Mouse (Mus musculus): ENCODE data around the gene Arl16. TPM values are rescaled to one million over a fixed set of nuclear protein-coding genes. Genes with fewer than 3 reads are reported as not detected.

The Arl16 gene
- polyA plus RNA-seq, 1 experiment from 2014 or later = 63.6 TPM

GRCm38 (mm10) chr11:120501701-120502100 lies 34.3 kb upstream of the Arl16 start:
- ATAC-seq (ENCODE audit: insufficient number of reproducible peaks, insufficient read depth, low FRiP score, low TSS enrichment, low read depth) = no peak

GRCm38 (mm10) chr11:120501018-120501417 lies 33.6 kb upstream of the Arl16 start:
- Histone ChIP-seq H3K36me3 (peaks cover 33% of the 10 kb centered on the region), H3K4me3 (no peak overlapping the region), H3K9ac (no peak overlapping the region), H3K4me1 (peaks cover 6% of the 10 kb centered on the region; the same call in 1 of the 2 replicates), H3K27ac (no peak overlapping the region), H3K9me3 (no peaks in the 10 kb centered on the region), H3K4me2 (no peak overlapping the region), H3K27me3 (no peaks in the 10 kb centered on the region)
- ATAC-seq (ENCODE audit: insufficient number of reproducible peaks, insufficient read depth, low FRiP score, low TSS enrichment, low read depth) = no peak
- 65% methylated on average over 6 of the region's 6 CpGs for WGBS

More at GRCm38 (mm10) chr11:120501701-120502100, 34.3 kb upstream of the Arl16 start:
- H3K4me2 ChIP-seq = no peak overlapping the region
- H3K27ac ChIP-seq = no peak overlapping the region
- H3K4me1 ChIP-seq = peaks cover 6% of the 10 kb centered on the region; the same call in 1 of the 2 replicates
- H3K27me3 ChIP-seq = no peaks in the 10 kb centered on the region
- no peak overlapping the region for H3K9ac ChIP-seq
- no peak overlapping the region for H3K4me3 ChIP-seq
- 86% methylated on average over 4 of the region's 4 CpGs for WGBS
- no peaks in the 10 kb centered on the region for H3K9me3 ChIP-seq
- H3K36me3 ChIP-seq = peaks cover 26% of the 10 kb centered on the region

GRCm38 (mm10) chr11:120500357-120500756 lies 33.0 kb upstream of the Arl16 start:
- Histone ChIP-seq H3K4me1 (peaks cover 6% of the 10 kb centered on the region; the same call in 1 of the 2 replicates), H3K9ac (0 out of 2 replicates have a peak overlapping the region, but pooled peaks have one; percentile 36), H3K27ac (no peak overlapping the region; the same call in 1 of the 2 replicates), H3K9me3 (no peaks in the 10 kb centered on the region), H3K36me3 (peaks cover 40% of the 10 kb centered on the region), H3K4me3 (no peak overlapping the region), H3K27me3 (no peaks in the 10 kb centered on the region), H3K4me2 (no peak overlapping the region)
- no peak for ATAC-seq (ENCODE audit: insufficient number of reproducible peaks, insufficient read depth, low FRiP score, low TSS enrichment, low read depth)
- WGBS = 14% methylated on average over 3 of the region's 3 CpGs

GRCm38 (mm10) chr11:120499894-120500293 lies 32.5 kb upstream of the Arl16 start:
- WGBS = 77% methylated on average over 6 of the region's 6 CpGs
- H3K4me3 ChIP-seq = no peak overlapping the region

GRCm38 (mm10) chr11:120498891-120499290 lies 31.5 kb upstream of the Arl16 start:
- Histone ChIP-seq H3K36me3 (peaks cover 53% of the 10 kb centered on the region), H3K27me3 (no peaks in the 10 kb centered on the region), H3K4me1 (peaks cover 7% of the 10 kb centered on the region), H3K9ac (no peak overlapping the region), H3K27ac (no peak overlapping the region), H3K4me2 (no peak overlapping the region), H3K4me3 (no peak overlapping the region), H3K9me3 (no peaks in the 10 kb centered on the region)
- ATAC-seq (ENCODE audit: insufficient number of reproducible peaks, insufficient read depth, low FRiP score, low TSS enrichment, low read depth) = no peak
- WGBS = 89% methylated on average over 5 of the region's 5 CpGs

More at GRCm38 (mm10) chr11:120499894-120500293, 32.5 kb upstream of the Arl16 start:
- Histone ChIP-seq H3K27me3 (no peaks in the 10 kb centered on the region), H3K9me3 (no peaks in the 10 kb centered on the region), H3K27ac (no peak overlapping the region), H3K36me3 (peaks cover 44% of the 10 kb centered on the region), H3K4me1 (peaks cover 6% of the 10 kb centered on the region; the same call in 1 of the 2 replicates), H3K4me2 (no peak overlapping the region), H3K9ac (no peak overlapping the region)
- no peak for ATAC-seq (ENCODE audit: insufficient number of reproducible peaks, insufficient read depth, low FRiP score, low TSS enrichment, low read depth)

- peaks cover 53% of the 10 kb centered on the region for H3K36me3 ChIP-seq
Observed at GRCm38 (mm10) chr11:120498226-120498625, 30.8 kb upstream of the Arl16 start.

GRCm38 (mm10) chr11:120497436-120497835 lies 30.0 kb upstream of the Arl16 start:
- WGBS = 90% methylated on average over 3 of the region's 3 CpGs
- no peaks in the 10 kb centered on the region for H3K27me3 ChIP-seq
- ATAC-seq (ENCODE audit: insufficient number of reproducible peaks, insufficient read depth, low FRiP score, low TSS enrichment, low read depth) = no peak
- peaks cover 53% of the 10 kb centered on the region for H3K36me3 ChIP-seq
- no peak overlapping the region for H3K4me3 ChIP-seq
- no peak overlapping the region for H3K9ac ChIP-seq
- H3K9me3 ChIP-seq = no peaks in the 10 kb centered on the region
- no peak overlapping the region for H3K27ac ChIP-seq
- no peak overlapping the region for H3K4me2 ChIP-seq
- H3K4me1 ChIP-seq = peaks cover 21% of the 10 kb centered on the region

More at GRCm38 (mm10) chr11:120498226-120498625, 30.8 kb upstream of the Arl16 start:
- Histone ChIP-seq H3K27ac (no peak overlapping the region), H3K4me3 (no peak overlapping the region), H3K4me2 (no peak overlapping the region), H3K4me1 (peaks cover 13% of the 10 kb centered on the region), H3K27me3 (no peaks in the 10 kb centered on the region), H3K9ac (no peak overlapping the region), H3K9me3 (no peaks in the 10 kb centered on the region)
- WGBS = 93% methylated on average over 12 of the region's 12 CpGs
- no peak for ATAC-seq (ENCODE audit: insufficient number of reproducible peaks, insufficient read depth, low FRiP score, low TSS enrichment, low read depth)

GRCm38 (mm10) chr11:120493911-120494310 lies 26.5 kb upstream of the Arl16 start:
- H3K4me1 ChIP-seq = peaks cover 34% of the 10 kb centered on the region
- H3K36me3 ChIP-seq = peaks cover 56% of the 10 kb centered on the region
- peak overlapping the region; percentile 99; the same call in 1 of the 2 replicates for H3K4me3 ChIP-seq
- H3K27ac ChIP-seq = no peak overlapping the region
- H3K9me3 ChIP-seq = no peaks in the 10 kb centered on the region
- ATAC-seq (ENCODE audit: insufficient number of reproducible peaks, insufficient read depth, low FRiP score, low TSS enrichment, low read depth) = no peak
- no peaks in the 10 kb centered on the region for H3K27me3 ChIP-seq
- 80% methylated on average over 3 of the region's 3 CpGs for WGBS
- H3K4me2 ChIP-seq = peak overlapping the region; percentile 95
- H3K9ac ChIP-seq = peak overlapping the region; percentile 89; the same call in 1 of the 2 replicates

GRCm38 (mm10) chr11:120493351-120493750 lies 25.9 kb upstream of the Arl16 start:
- Histone ChIP-seq H3K27me3 (no peaks in the 10 kb centered on the region), H3K4me1 (peaks cover 34% of the 10 kb centered on the region), H3K9me3 (no peaks in the 10 kb centered on the region), H3K27ac (peak overlapping the region; percentile 87), H3K4me3 (peak overlapping the region; percentile 99), H3K36me3 (peaks cover 56% of the 10 kb centered on the region), H3K9ac (peak overlapping the region; percentile 89), H3K4me2 (peak overlapping the region; percentile 95)
- 44% methylated on average over 3 of the region's 3 CpGs for WGBS
- ATAC-seq (ENCODE audit: insufficient number of reproducible peaks, insufficient read depth, low FRiP score, low TSS enrichment, low read depth) = no peak

GRCm38 (mm10) chr11:120492878-120493203 lies 25.4 kb upstream of the Arl16 start:
- Histone ChIP-seq H3K4me2 (peak overlapping the region; percentile 95), H3K36me3 (peaks cover 56% of the 10 kb centered on the region), H3K27ac (peak overlapping the region; percentile 87), H3K27me3 (no peaks in the 10 kb centered on the region), H3K9me3 (no peaks in the 10 kb centered on the region), H3K9ac (peak overlapping the region; percentile 89), H3K4me3 (peak overlapping the region; percentile 99), H3K4me1 (peaks cover 34% of the 10 kb centered on the region)
- 20% methylated on average over 3 of the region's 3 CpGs for WGBS
- ATAC-seq (ENCODE audit: insufficient number of reproducible peaks, insufficient read depth, low FRiP score, low TSS enrichment, low read depth) = no peak

GRCm38 (mm10) chr11:120492024-120492877 lies 24.8 kb upstream of the Arl16 start:
- peak overlapping the region; percentile 99 for H3K4me3 ChIP-seq
- peak; percentile 23 for ATAC-seq (ENCODE audit: insufficient number of reproducible peaks, insufficient read depth, low FRiP score, low TSS enrichment, low read depth)
- H3K9me3 ChIP-seq = no peaks in the 10 kb centered on the region
- peak overlapping the region; percentile 95 for H3K4me2 ChIP-seq
- H3K27ac ChIP-seq = peak overlapping the region; percentile 87
- WGBS = 0% methylated on average over 48 of the region's 48 CpGs
- H3K27me3 ChIP-seq = no peaks in the 10 kb centered on the region
- peak overlapping the region; percentile 89 for H3K9ac ChIP-seq
- H3K36me3 ChIP-seq = peaks cover 56% of the 10 kb centered on the region
- H3K4me1 ChIP-seq = peaks cover 34% of the 10 kb centered on the region
